Mouse (Mus musculus) stomach, postnatal 0 days (tissue): ENCODE measurements around the gene Znrf4. TPM values are rescaled to one million over a fixed set of nuclear protein-coding genes. Genes with fewer than 3 reads are reported as not detected.
A peak's percentile ranks its signal among the peaks of the same experiment; 100 is the strongest.

ENCODE experiments used
- ATAC-seq: fragments of 200-750 bp; cut with Nextera tagmentation; 2 replicates; pipeline ENCODE4 v1.8.0; 2017; ENCODE audit not compliant: low FRiP score, low TSS enrichment
- DNase-seq: peaks from one replicate; pipeline ENCODE4 v3.0.0-alpha.2; 2016; ENCODE audit warnings: low spot score
- H3K27ac ChIP-seq: fragments of 300-500 bp; sonication (generic); replicated peaks from 2 replicates; pipeline ENCODE4 v1.5.1; 2014; ENCODE audit warnings: mild to moderate bottlenecking, control low read depth
- H3K27me3 ChIP-seq: fragments of 300-500 bp; sonication (generic); 2 replicates; pipeline ENCODE4 v1.6.1; 2014; ENCODE audit warnings: low read length; ENCODE audit not compliant: control insufficient read depth, insufficient read depth
- H3K36me3 ChIP-seq: fragments of 300-500 bp; sonication (generic); 2 replicates; pipeline ENCODE4 v1.6.1; 2014; ENCODE audit warnings: low read length, mixed read lengths; ENCODE audit not compliant: control insufficient read depth, insufficient read depth
- H3K4me1 ChIP-seq: fragments of 300-500 bp; sonication (generic); replicated peaks from 2 replicates; pipeline ENCODE4 v1.6.1; 2014; ENCODE audit warnings: antibody characterized with exemption; ENCODE audit not compliant: control insufficient read depth, insufficient read depth
- H3K4me2 ChIP-seq: fragments of 300-500 bp; sonication (generic); replicated peaks from 2 replicates; pipeline ENCODE4 v1.6.1; 2014; ENCODE audit warnings: low read depth, mild to moderate bottlenecking, control low read depth, moderate library complexity
- H3K4me3 ChIP-seq: fragments of 300-500 bp; sonication (generic); 2 replicates; pipeline ENCODE4 v1.5.1; 2014; ENCODE audit warnings: low read depth, low read length, control low read depth
- H3K9ac ChIP-seq: fragments of 300-500 bp; sonication (generic); 2 replicates; pipeline ENCODE4 v1.6.1; 2014; ENCODE audit warnings: mild to moderate bottlenecking, low read length, control low read depth, mixed read lengths
- H3K9me3 ChIP-seq: fragments of 300-500 bp; sonication (generic); 2 replicates; pipeline ENCODE4 v1.6.1; 2016; ENCODE audit warnings: low read length; ENCODE audit not compliant: control insufficient read depth
- CTCF ChIP-seq: IDR thresholded peaks from 2 replicates; pipeline ENCODE4 v1.5.1; 2016; ENCODE audit warnings: antibody characterized with exemption, low read depth, mild to moderate bottlenecking, moderate library complexity
- EP300 ChIP-seq: optimal IDR thresholded peaks from 2 replicates; pipeline ENCODE3; 2016; ENCODE audit warnings: antibody characterized with exemption
- WGBS: fragments of 180-500 bp; shearing (Covaris S2); extraction: QIAGEN DNeasy Blood & Tissue Kit; methylation state at CpG from one replicate; pipeline ENCODE4 v1.1.7; 2014; 5-methylcytosine and 5-hydroxymethylcytosine counted together
- polyA plus RNA-seq: library from polyadenylated mRNA; unstranded; fragments of >200 nt; fragmentation: Nextera tagmentation; extraction: Ambion mirVana; gene quantifications from 2 replicates; pipeline ENCODE4 v1.2.1, GENCODE M21; 2015

Znrf4 gene
- polyA plus RNA-seq, 1 experiment from 2014 or later: not detected

- TF ChIP-seq EP300 (no peak), CTCF (0 out of 2 replicates have a peak, but pooled peaks have one; percentile 1)
- Histone ChIP-seq H3K36me3 (no peaks in the 10 kb centered on the region), H3K9me3 (no peaks in the 10 kb centered on the region), H3K9ac (peak overlapping the region; percentile 73), H3K4me2 (peak overlapping the region; percentile 89), H3K27ac (peak overlapping the region; percentile 92), H3K27me3 (no peaks in the 10 kb centered on the region), H3K4me3 (peak overlapping the region; percentile 59), H3K4me1 (peaks cover 7% of the 10 kb centered on the region; the same call in 1 of the 2 replicates)
- ATAC-seq (peak; percentile 94), DNase-seq (peak; percentile 99)
- under 1% methylated on average over 77 of the region's 77 CpGs for WGBS
These were observed 50.2 kb downstream of the Znrf4 start for GRCm38 (mm10) chr17:56461771-56462743.

Other genes with a start within 250 kb of the Znrf4 start
- 4.6 and 6.4 TPM in 2 replicates for gene Ticam1, start 235.6 kb downstream of the Znrf4 start, polyA plus RNA-seq
- 65.3 and 67.3 TPM in 2 replicates for gene Plin3, start 219.6 kb downstream of the Znrf4 start, polyA plus RNA-seq
- gene Arrdc5, start 212.1 kb downstream of the Znrf4 start, polyA plus RNA-seq: not detected in 2 replicates
- gene Uhrf1, start 209.1 kb downstream of the Znrf4 start, polyA plus RNA-seq: 18.4 and 19.5 TPM in 2 replicates
- gene Kdm4b, start 186.4 kb downstream of the Znrf4 start, polyA plus RNA-seq: 13.5 and 15.0 TPM in 2 replicates
- gene Ptprs, start 35.9 kb downstream of the Znrf4 start, polyA plus RNA-seq: 22.2 and 22.8 TPM in 2 replicates
- 15.9 and 19.2 TPM in 2 replicates for gene Gm20219, start 42.0 kb upstream of the Znrf4 start, polyA plus RNA-seq
- gene Safb2, start 72.2 kb upstream of the Znrf4 start, polyA plus RNA-seq: 25.4 and 28.8 TPM in 2 replicates
- 34.7 and 38.6 TPM in 2 replicates for gene Safb, start 72.4 kb upstream of the Znrf4 start, polyA plus RNA-seq
- gene 2410015M20Rik, start 97.3 kb upstream of the Znrf4 start, polyA plus RNA-seq: 327 and 335 TPM in 2 replicates
- gene Rpl36, start 101.0 kb upstream of the Znrf4 start, polyA plus RNA-seq: 2,079 and 2,215 TPM in 2 replicates
- 25.8 and 27.5 TPM in 2 replicates for gene Lonp1, start 114.5 kb upstream of the Znrf4 start, polyA plus RNA-seq
- 0.10 and 0.18 TPM in 2 replicates for gene Catsperd, start 115.7 kb upstream of the Znrf4 start, polyA plus RNA-seq
- 34.5 and 35.4 TPM in 2 replicates for gene Ranbp3, start 160.9 kb upstream of the Znrf4 start, polyA plus RNA-seq
- gene Ndufa11, start 205.3 kb upstream of the Znrf4 start, polyA plus RNA-seq: 584 and 595 TPM in 2 replicates
- gene Vmac, start 205.6 kb upstream of the Znrf4 start, polyA plus RNA-seq: 19.0 and 22.8 TPM in 2 replicates
- 32.4 and 37.9 TPM in 2 replicates for gene Nrtn, start 245.1 kb upstream of the Znrf4 start, polyA plus RNA-seq